Mouse (Mus musculus) c-Kit-positive CD71-negative TER-119-negative erythroid progenitor cells, embryonic 14.5 days (primary cell): ENCODE results near the gene Acvrl1.

Experiments used
- DNase-seq: peaks from one replicate; pipeline ENCODE4 v3.0.0-alpha.2; 2013; ENCODE audit warnings: low read depth

The Acvrl1 gene

GRCm38 (mm10) chr15:101142672-101143071, 14.3 kb downstream of the Acvrl1 start:
- no peak for DNase-seq

- DNase-seq, result no peak
These were observed 15.2 kb downstream of the Acvrl1 start for GRCm38 (mm10) chr15:101143494-101143893.

- no peak for DNase-seq
These were observed 15.9 kb downstream of the Acvrl1 start for GRCm38 (mm10) chr15:101144176-101144575.

- no peak for DNase-seq
These were observed 16.5 kb downstream of the Acvrl1 start for GRCm38 (mm10) chr15:101144779-101145178.

- DNase-seq, result peak; percentile 88
These were observed 17.2 kb downstream of the Acvrl1 start for GRCm38 (mm10) chr15:101145424-101146099.

- no peak for DNase-seq
These were observed 18.0 kb downstream of the Acvrl1 start for GRCm38 (mm10) chr15:101146100-101146965.

- DNase-seq, result no peak
These were observed 19.0 kb downstream of the Acvrl1 start for GRCm38 (mm10) chr15:101147115-101147909.

- DNase-seq, result no peak
These were observed 19.6 kb downstream of the Acvrl1 start for GRCm38 (mm10) chr15:101147910-101148273.

GRCm38 (mm10) chr15:101148604-101149003, 20.3 kb downstream of the Acvrl1 start:
- DNase-seq, result no peak

GRCm38 (mm10) chr15:101151409-101152261, 23.3 kb downstream of the Acvrl1 start:
- DNase-seq, result no peak

GRCm38 (mm10) chr15:101154700-101155616, 26.6 kb downstream of the Acvrl1 start:
- DNase-seq, result no peak

GRCm38 (mm10) chr15:101160128-101160527, 31.8 kb downstream of the Acvrl1 start:
- DNase-seq, result no peak

GRCm38 (mm10) chr15:101160591-101160990, 32.3 kb downstream of the Acvrl1 start:
- DNase-seq, result no peak

- DNase-seq, result no peak
These were observed 33.2 kb downstream of the Acvrl1 start for GRCm38 (mm10) chr15:101161534-101161933.

- DNase-seq, result no peak
These were observed 34.7 kb downstream of the Acvrl1 start for GRCm38 (mm10) chr15:101163056-101163458.

- DNase-seq, result no peak
These were observed 35.5 kb downstream of the Acvrl1 start for GRCm38 (mm10) chr15:101163854-101164253.

GRCm38 (mm10) chr15:101164291-101164690, 36.0 kb downstream of the Acvrl1 start:
- DNase-seq, result no peak

GRCm38 (mm10) chr15:101165658-101166437, 37.5 kb downstream of the Acvrl1 start:
- no peak for DNase-seq

GRCm38 (mm10) chr15:101167553-101167952, 39.2 kb downstream of the Acvrl1 start:
- DNase-seq, result no peak

- DNase-seq, result no peak
These were observed 41.6 kb downstream of the Acvrl1 start for GRCm38 (mm10) chr15:101169910-101170309.
